Mouse (Mus musculus): ENCODE measurements around the gene Cib4. TPM values are rescaled to one million over a fixed set of nuclear protein-coding genes. Genes with fewer than 3 reads are reported as not detected.
A peak's percentile ranks its signal among the peaks of the same experiment; 100 is the strongest.

Gene Cib4
- polyA plus RNA-seq, 1 experiment from 2014 or later = not detected

- Histone ChIP-seq H3K9ac (no peak overlapping the region), H3K4me3 (no peak overlapping the region), H3K4me2 (no peak overlapping the region), H3K27me3 (no peaks in the 10 kb centered on the region), H3K27ac (no peak overlapping the region), H3K4me1 (replicated peaks) (peaks cover 12% of the 10 kb centered on the region), H3K9me3 (replicated peaks) (no peaks in the 10 kb centered on the region), H3K36me3 (no peaks in the 10 kb centered on the region)
- 19% methylated on average over 7 of the region's 7 CpGs for WGBS
- ATAC-seq (replicated peaks; ENCODE audit: insufficient number of reproducible peaks, insufficient read depth, low FRiP score, low read depth) = 0 out of 2 replicates have a peak, but pooled peaks have one; percentile 15
These were observed 9.5 kb downstream of the Cib4 start for GRCm38 (mm10) chr5:30536051-30536570.

- Histone ChIP-seq H3K4me2 (no peak overlapping the region), H3K9me3 (replicated peaks) (no peaks in the 10 kb centered on the region), H3K27ac (no peak overlapping the region), H3K27me3 (no peaks in the 10 kb centered on the region), H3K9ac (no peak overlapping the region), H3K36me3 (no peaks in the 10 kb centered on the region), H3K4me1 (replicated peaks) (peaks cover 12% of the 10 kb centered on the region), H3K4me3 (no peak overlapping the region)
- 78% methylated on average over 6 of the region's 6 CpGs for WGBS
- ATAC-seq (replicated peaks; ENCODE audit: insufficient number of reproducible peaks, insufficient read depth, low FRiP score, low read depth) = no peak
These were observed 11.0 kb downstream of the Cib4 start for GRCm38 (mm10) chr5:30534637-30535036.

- Histone ChIP-seq H3K9ac (no peak overlapping the region), H3K27ac (no peak overlapping the region), H3K9me3 (replicated peaks) (no peaks in the 10 kb centered on the region), H3K27me3 (no peaks in the 10 kb centered on the region), H3K36me3 (no peaks in the 10 kb centered on the region), H3K4me2 (no peak overlapping the region), H3K4me1 (replicated peaks) (peaks cover 7% of the 10 kb centered on the region), H3K4me3 (no peak overlapping the region)
- ATAC-seq (replicated peaks; ENCODE audit: insufficient number of reproducible peaks, insufficient read depth, low FRiP score, low read depth) = no peak
- 38% methylated on average over 4 of the region's 4 CpGs for WGBS
These were observed 16.7 kb downstream of the Cib4 start for GRCm38 (mm10) chr5:30528906-30529305.

GRCm38 (mm10) chr5:30527129-30527528, 18.5 kb downstream of the Cib4 start:
- Histone ChIP-seq H3K9me3 (replicated peaks) (no peaks in the 10 kb centered on the region), H3K4me2 (no peak overlapping the region), H3K9ac (no peak overlapping the region), H3K4me3 (no peak overlapping the region), H3K27ac (peak overlapping the region; percentile 7; the same call in 1 of the 2 replicates), H3K4me1 (replicated peaks) (peaks cover 7% of the 10 kb centered on the region), H3K36me3 (no peaks in the 10 kb centered on the region), H3K27me3 (no peaks in the 10 kb centered on the region)
- WGBS = 68% methylated on average over 5 of the region's 5 CpGs
- no peak for ATAC-seq (replicated peaks; ENCODE audit: insufficient number of reproducible peaks, insufficient read depth, low FRiP score, low read depth)

- no peak overlapping the region for H3K4me2 ChIP-seq
- peaks cover 7% of the 10 kb centered on the region for H3K4me1 ChIP-seq (replicated peaks)
- H3K27ac ChIP-seq = peak overlapping the region; percentile 7; the same call in 1 of the 2 replicates
- no peaks in the 10 kb centered on the region for H3K36me3 ChIP-seq
- no peaks in the 10 kb centered on the region for H3K9me3 ChIP-seq (replicated peaks)
- no peak overlapping the region for H3K9ac ChIP-seq
- no peaks in the 10 kb centered on the region for H3K27me3 ChIP-seq
- 39% methylated on average over 12 of the region's 12 CpGs for WGBS
- H3K4me3 ChIP-seq = no peak overlapping the region
- peak; percentile 61 for ATAC-seq (replicated peaks; ENCODE audit: insufficient number of reproducible peaks, insufficient read depth, low FRiP score, low read depth)
These were observed 19.5 kb downstream of the Cib4 start for GRCm38 (mm10) chr5:30525920-30526836.

GRCm38 (mm10) chr5:30524213-30524612, 21.4 kb downstream of the Cib4 start:
- Histone ChIP-seq H3K9me3 (replicated peaks) (no peaks in the 10 kb centered on the region), H3K9ac (no peak overlapping the region), H3K4me2 (no peak overlapping the region), H3K4me3 (no peak overlapping the region), H3K27me3 (no peaks in the 10 kb centered on the region), H3K4me1 (replicated peaks) (peaks cover 7% of the 10 kb centered on the region), H3K27ac (peak overlapping the region; percentile 31; the same call in 1 of the 2 replicates), H3K36me3 (no peaks in the 10 kb centered on the region)
- ATAC-seq (replicated peaks; ENCODE audit: insufficient number of reproducible peaks, insufficient read depth, low FRiP score, low read depth) = no peak
- 51% methylated on average over 3 of the region's 3 CpGs for WGBS

- Histone ChIP-seq H3K27me3 (no peaks in the 10 kb centered on the region), H3K9me3 (replicated peaks) (no peaks in the 10 kb centered on the region), H3K4me2 (no peak overlapping the region), H3K36me3 (no peaks in the 10 kb centered on the region), H3K4me3 (no peak overlapping the region), H3K4me1 (replicated peaks) (peaks cover 16% of the 10 kb centered on the region), H3K9ac (no peak overlapping the region), H3K27ac (no peak overlapping the region)
- no peak for ATAC-seq (replicated peaks; ENCODE audit: insufficient number of reproducible peaks, insufficient read depth, low FRiP score, low read depth)
- WGBS = 79% methylated on average over 3 of the region's 3 CpGs
These were observed 22.5 kb downstream of the Cib4 start for GRCm38 (mm10) chr5:30523131-30523530.

GRCm38 (mm10) chr5:30522406-30522805, 23.2 kb downstream of the Cib4 start:
- no peak overlapping the region for H3K4me3 ChIP-seq
- no peak overlapping the region for H3K27ac ChIP-seq
- ATAC-seq (replicated peaks; ENCODE audit: insufficient number of reproducible peaks, insufficient read depth, low FRiP score, low read depth) = no peak
- H3K9me3 ChIP-seq (replicated peaks) = no peaks in the 10 kb centered on the region
- H3K4me2 ChIP-seq = no peak overlapping the region
- WGBS = 88% methylated on average over 8 of the region's 8 CpGs
- peaks cover 17% of the 10 kb centered on the region for H3K4me1 ChIP-seq (replicated peaks)
- H3K27me3 ChIP-seq = no peaks in the 10 kb centered on the region
- H3K36me3 ChIP-seq = no peaks in the 10 kb centered on the region
- H3K9ac ChIP-seq = no peak overlapping the region

- Histone ChIP-seq H3K9me3 (replicated peaks) (no peaks in the 10 kb centered on the region), H3K27ac (no peak overlapping the region), H3K27me3 (no peaks in the 10 kb centered on the region), H3K4me1 (replicated peaks) (peaks cover 13% of the 10 kb centered on the region; the same call in 1 of the 2 replicates), H3K36me3 (no peaks in the 10 kb centered on the region), H3K4me3 (no peak overlapping the region), H3K9ac (no peak overlapping the region), H3K4me2 (no peak overlapping the region)
- WGBS = 70% methylated on average over 10 of the region's 10 CpGs
- no peak for ATAC-seq (replicated peaks; ENCODE audit: insufficient number of reproducible peaks, insufficient read depth, low FRiP score, low read depth)
These were observed 25.4 kb downstream of the Cib4 start for GRCm38 (mm10) chr5:30520214-30520732.

- Histone ChIP-seq H3K4me1 (replicated peaks) (peaks cover 13% of the 10 kb centered on the region; the same call in 1 of the 2 replicates), H3K4me3 (no peak overlapping the region), H3K27me3 (no peaks in the 10 kb centered on the region), H3K4me2 (no peak overlapping the region), H3K9me3 (replicated peaks) (no peaks in the 10 kb centered on the region), H3K27ac (no peak overlapping the region), H3K36me3 (no peaks in the 10 kb centered on the region), H3K9ac (no peak overlapping the region)
- no peak for ATAC-seq (replicated peaks; ENCODE audit: insufficient number of reproducible peaks, insufficient read depth, low FRiP score, low read depth)
- 53% methylated on average over 7 of the region's 7 CpGs for WGBS
These were observed 26.1 kb downstream of the Cib4 start for GRCm38 (mm10) chr5:30519494-30519893.

- Histone ChIP-seq H3K27ac (no peak overlapping the region), H3K9me3 (replicated peaks) (no peaks in the 10 kb centered on the region), H3K27me3 (no peaks in the 10 kb centered on the region), H3K9ac (no peak overlapping the region), H3K4me3 (no peak overlapping the region), H3K4me2 (no peak overlapping the region), H3K4me1 (replicated peaks) (peaks cover 10% of the 10 kb centered on the region; the same call in 1 of the 2 replicates), H3K36me3 (no peaks in the 10 kb centered on the region)
- no peak for ATAC-seq (replicated peaks; ENCODE audit: insufficient number of reproducible peaks, insufficient read depth, low FRiP score, low read depth)
- WGBS = 61% methylated on average over 6 of the region's 6 CpGs
These were observed 27.1 kb downstream of the Cib4 start for GRCm38 (mm10) chr5:30518547-30518946.

Measured in heart, embryonic 15.5 days (tissue).